Mouse (Mus musculus): ENCODE data around the gene Chdh.
A peak's percentile ranks its signal among the peaks of the same experiment; 100 is the strongest.

The Chdh gene

GRCm38 (mm10) chr14:30008733-30009575, at the start of gene Chdh, which contains the start of gene Il17rb:
Chdh (plus strand) TSS chr14:30009023.
Il17rb (minus strand) TSS chr14:30008896.
- DNase-seq (ENCODE audit: low spot score in 2 of 2): no peak

- DNase-seq (ENCODE audit: low spot score in 2 of 2): no peak
Observed at GRCm38 (mm10) chr14:29967611-29968010, 41.2 kb upstream of the Chdh start.

GRCm38 (mm10) chr14:29968075-29968821, 40.6 kb upstream of the Chdh start, which contains the start of gene Selenok:
Selenok (plus strand) TSS chr14:29968308.
- DNase-seq (ENCODE audit: low spot score in 2 of 2): peak; percentile 97 to 98

- DNase-seq (ENCODE audit: low spot score in 2 of 2): no peak
Observed at GRCm38 (mm10) chr14:29971446-29971845, 37.4 kb upstream of the Chdh start.

GRCm38 (mm10) chr14:29971993-29972392, 36.8 kb upstream of the Chdh start:
- DNase-seq (ENCODE audit: low spot score in 2 of 2): no peak

GRCm38 (mm10) chr14:29976927-29977326, 31.9 kb upstream of the Chdh start:
- DNase-seq (ENCODE audit: low spot score in 2 of 2): no peak

GRCm38 (mm10) chr14:29978254-29979204, 30.3 kb upstream of the Chdh start, which contains the start of gene Actr8:
Actr8 (plus strand) TSS chr14:29978337.
- DNase-seq (ENCODE audit: low spot score in 2 of 2): peak; percentile 88 to 91

- no peak for DNase-seq (ENCODE audit: low spot score in 2 of 2)
Observed at GRCm38 (mm10) chr14:29980447-29981205, 28.2 kb upstream of the Chdh start.

GRCm38 (mm10) chr14:29986096-29986495, 22.7 kb upstream of the Chdh start:
- DNase-seq (ENCODE audit: low spot score in 2 of 2): no peak

- DNase-seq (ENCODE audit: low spot score in 2 of 2): no peak
Observed at GRCm38 (mm10) chr14:29987276-29987675, 21.5 kb upstream of the Chdh start.

GRCm38 (mm10) chr14:29987739-29988138, 21.1 kb upstream of the Chdh start:
- no peak for DNase-seq (ENCODE audit: low spot score in 2 of 2)

GRCm38 (mm10) chr14:29988337-29988736, 20.5 kb upstream of the Chdh start:
- DNase-seq (ENCODE audit: low spot score in 2 of 2): no peak

GRCm38 (mm10) chr14:29994976-29995375, 13.8 kb upstream of the Chdh start:
- DNase-seq (ENCODE audit: low spot score in 2 of 2): no peak

- DNase-seq (ENCODE audit: low spot score in 2 of 2): no peak
Observed at GRCm38 (mm10) chr14:29996000-29996751, 12.6 kb upstream of the Chdh start.

- DNase-seq (ENCODE audit: low spot score in 2 of 2): no peak
Observed at GRCm38 (mm10) chr14:29997345-29997744, 11.5 kb upstream of the Chdh start.

- DNase-seq (ENCODE audit: low spot score in 2 of 2): no peak
Observed at GRCm38 (mm10) chr14:29998747-29999474, 9.9 kb upstream of the Chdh start.

- no peak for DNase-seq (ENCODE audit: low spot score in 2 of 2)
Observed at GRCm38 (mm10) chr14:29999475-29999811, 9.4 kb upstream of the Chdh start.

GRCm38 (mm10) chr14:30009864-30010560, 1.2 kb downstream of the Chdh start:
- DNase-seq (ENCODE audit: low spot score in 2 of 2): no peak
